Mouse (Mus musculus): ENCODE results near the gene Angel1.

The Angel1 gene

DNA sequence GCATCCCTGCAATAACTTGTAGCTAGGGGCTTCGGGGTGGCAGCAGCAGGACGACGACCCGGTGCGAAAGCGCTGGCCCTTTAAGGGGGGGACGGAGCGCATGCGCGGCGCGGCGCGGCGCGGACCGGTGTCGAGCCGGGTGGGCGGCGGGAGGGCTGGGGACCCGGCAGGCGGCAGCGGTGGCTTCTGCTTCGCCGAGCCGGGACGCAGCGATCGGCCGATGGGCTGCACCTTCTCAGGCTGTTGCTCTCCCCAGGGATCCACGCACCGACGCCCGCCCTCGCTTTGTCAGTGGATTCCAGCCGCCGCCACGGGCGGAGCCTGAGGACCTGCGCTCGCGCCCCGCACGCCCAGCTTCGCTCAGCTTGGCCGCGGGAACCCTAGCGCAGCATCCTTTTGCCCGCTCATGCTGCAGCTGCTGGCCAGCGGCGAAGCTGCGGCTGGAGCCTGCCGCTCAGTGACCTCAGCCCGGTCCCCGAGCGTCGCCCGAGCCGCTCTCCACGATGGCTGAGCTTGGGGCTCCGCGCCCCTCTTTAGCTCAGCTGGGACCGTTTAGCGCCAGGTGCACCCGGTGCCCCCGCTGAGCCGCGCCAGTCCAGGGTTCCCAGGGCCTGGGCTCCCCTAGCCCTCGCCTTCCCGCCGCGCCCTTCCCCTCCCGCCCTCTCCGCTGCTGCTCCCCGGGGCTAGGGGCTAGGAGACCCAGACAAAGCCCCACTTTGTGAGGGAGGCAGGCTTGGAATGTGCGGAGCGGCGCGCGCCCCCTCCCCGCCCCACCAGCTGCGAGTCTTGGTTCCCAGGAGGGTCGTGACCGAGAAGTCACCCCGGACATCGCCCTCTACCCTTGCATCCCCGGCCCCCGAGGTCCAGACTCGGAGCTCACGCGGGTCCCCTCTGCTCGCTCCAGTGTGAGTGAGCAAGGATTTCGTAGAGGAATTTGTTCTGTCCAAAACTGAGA lies 47.4 kb downstream of the Angel1 start, which contains the start of gene Vash1:
Gene Vash1 (plus strand): TSS at position 110 of the 955 bp plus-strand sequence.
- DNase-seq: peak; percentile 26 to 48

GRCm38 (mm10) chr12:86672507-86672906 lies 53.8 kb downstream of the Angel1 start:
- no peak for DNase-seq

GRCm38 (mm10) chr12:86672105-86672504 lies 54.2 kb downstream of the Angel1 start:
- no peak for DNase-seq

DNA sequence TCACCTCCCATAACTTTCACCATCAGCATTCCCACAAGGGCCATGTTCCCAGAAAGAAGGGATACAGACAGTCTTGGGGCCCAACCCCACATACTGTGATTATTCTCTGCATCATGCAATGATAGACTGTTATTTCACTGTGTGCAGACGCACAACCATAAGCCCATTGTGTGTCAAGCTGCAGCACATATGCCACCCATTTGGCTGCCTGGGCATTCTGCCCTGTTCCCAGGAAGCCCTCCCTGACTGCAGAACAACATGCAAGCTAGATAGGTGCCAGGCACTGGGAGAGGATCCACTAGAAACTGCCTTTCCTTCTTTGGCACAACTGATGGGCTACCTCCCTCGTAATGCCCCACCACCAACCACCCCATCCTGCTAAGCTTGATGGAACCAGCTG lies 57.9 kb downstream of the Angel1 start:
- no peak for DNase-seq

GRCm38 (mm10) chr12:86665656-86666055 lies 60.6 kb downstream of the Angel1 start:
- no peak for DNase-seq

- DNase-seq: no peak
Measured at GRCm38 (mm10) chr12:86660466-86660865, 65.8 kb downstream of the Angel1 start.

- no peak for DNase-seq
Measured at GRCm38 (mm10) chr12:86659447-86659968, 66.8 kb downstream of the Angel1 start.

DNA sequence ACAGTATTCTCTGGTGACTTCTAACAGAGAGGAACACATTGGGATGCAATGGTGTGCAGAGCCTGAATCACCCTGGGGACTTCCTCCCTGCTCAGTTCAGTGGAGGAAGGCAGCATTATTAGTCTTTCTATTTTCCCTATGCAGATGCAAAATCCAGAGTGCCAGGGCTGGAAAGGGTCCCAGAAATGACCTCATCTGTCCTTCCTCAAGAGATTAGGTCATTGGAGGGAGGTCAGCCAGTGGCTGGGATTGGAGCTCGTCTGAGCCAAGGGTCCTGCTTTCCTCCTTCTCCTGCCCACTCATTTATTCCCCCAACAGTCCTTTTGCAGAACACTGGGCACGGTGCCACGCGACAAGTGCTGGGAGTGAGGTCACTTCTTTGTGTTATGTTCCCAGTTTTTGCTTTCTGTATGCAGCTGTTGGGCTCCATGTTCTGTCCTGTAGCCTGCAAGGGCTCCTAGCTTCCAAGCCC lies 73.7 kb downstream of the Angel1 start:
- peak; percentile 71 to 77 for DNase-seq

DNA sequence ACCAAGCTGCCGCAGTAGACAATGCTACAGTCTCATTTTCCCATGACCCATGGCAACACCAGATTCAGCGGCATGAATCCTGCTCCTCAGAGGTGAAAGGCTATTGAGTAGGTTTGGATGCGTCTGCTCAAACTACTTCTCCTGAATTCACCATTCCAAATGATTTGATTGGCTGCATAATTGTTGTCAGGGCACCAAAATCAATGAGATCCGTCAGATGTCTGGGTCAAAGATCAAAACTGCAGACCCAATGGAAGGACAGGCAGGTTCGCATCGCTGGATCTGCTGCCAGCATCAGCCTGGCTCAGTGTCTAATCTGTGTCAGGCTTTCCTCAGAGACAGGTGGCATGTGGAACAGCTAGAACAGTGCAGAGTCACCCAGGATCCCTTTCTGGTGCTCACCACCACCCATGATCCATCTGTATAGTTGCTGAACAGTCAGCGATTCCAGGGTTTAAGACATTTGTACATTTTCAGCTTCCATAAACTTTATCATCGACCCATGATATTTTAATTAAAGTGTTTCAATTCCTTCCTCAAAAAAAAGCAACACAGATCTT lies 74.9 kb downstream of the Angel1 start:
- DNase-seq: no peak
